Mouse (Mus musculus): ENCODE measurements at regions not wholly inside any gene's neighbourhood (a gene's known extent, or its start where the extent isn't known, plus 50 kb on each side); places are given as distances from the start of the nearest gene placed in this dataset.
"Not testable (repeated sequence)": the region's sequence is repeated elsewhere in the genome, so short reads cannot be mapped to it uniquely, and the experiment has no call there.

GRCm38 (mm10) chr16:57928301-57928700 lies 173.8 kb upstream of the Col8a1 start:
- H3K9ac ChIP-seq: no peak overlapping the region
- H3K4me3 ChIP-seq: no peak overlapping the region
- WGBS: 62% methylated on average over 4 of the region's 4 CpGs
- H3K27ac ChIP-seq: no peak overlapping the region
- H3K36me3 ChIP-seq: no peaks in the 10 kb centered on the region
- no peaks in the 10 kb centered on the region for H3K9me3 ChIP-seq
- ATAC-seq (ENCODE audit: low FRiP score): no peak
- no peak overlapping the region for H3K4me2 ChIP-seq
- H3K27me3 ChIP-seq: no peaks in the 10 kb centered on the region
- H3K4me1 ChIP-seq (replicated peaks): no peaks in the 10 kb centered on the region; the same call in 1 of the 2 replicates

GRCm38 (mm10) chr16:57929151-57929764 lies 174.7 kb upstream of the Col8a1 start:
- H3K9me3 ChIP-seq: no peaks in the 10 kb centered on the region
- 79% methylated on average over 12 of the region's 12 CpGs for WGBS
- no peak overlapping the region for H3K4me2 ChIP-seq
- ATAC-seq (ENCODE audit: low FRiP score): no peak
- no peak overlapping the region for H3K9ac ChIP-seq
- H3K4me1 ChIP-seq (replicated peaks): no peaks in the 10 kb centered on the region; the same call in 1 of the 2 replicates
- no peaks in the 10 kb centered on the region for H3K27me3 ChIP-seq
- H3K36me3 ChIP-seq: no peaks in the 10 kb centered on the region
- H3K27ac ChIP-seq: no peak overlapping the region
- H3K4me3 ChIP-seq: no peak overlapping the region

DNA sequence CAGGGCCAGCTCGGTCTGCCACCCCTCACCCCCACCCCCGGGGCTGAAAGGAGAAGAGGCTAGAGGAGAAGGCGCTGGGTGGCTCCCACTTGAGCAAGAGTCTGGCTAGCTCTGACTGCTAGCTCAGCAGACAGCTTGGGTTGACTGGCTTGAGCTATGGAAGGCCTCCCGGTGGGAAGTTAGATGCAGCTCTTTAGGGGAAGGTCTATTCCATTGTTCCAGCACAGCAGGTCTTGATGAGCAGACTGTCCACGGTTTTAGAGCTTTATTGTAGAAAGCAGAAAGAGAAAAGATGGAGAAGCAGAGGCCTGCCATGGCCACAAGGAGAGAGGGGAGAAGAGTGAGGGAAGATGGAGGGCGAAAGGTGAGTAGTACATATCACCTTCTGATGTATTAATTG lies 190.9 kb upstream of the Col8a1 start:
- WGBS: 24% methylated on average over 6 of the region's 6 CpGs
- Histone ChIP-seq H3K36me3 (no peaks in the 10 kb centered on the region), H3K9ac (no peak overlapping the region), H3K4me2 (no peak overlapping the region), H3K4me3 (no peak overlapping the region), H3K27me3 (no peaks in the 10 kb centered on the region), H3K27ac (no peak overlapping the region), H3K4me1 (replicated peaks) (no peaks in the 10 kb centered on the region), H3K9me3 (no peaks in the 10 kb centered on the region)
- no peak for ATAC-seq (ENCODE audit: low FRiP score)

- H3K4me2 ChIP-seq: no peak overlapping the region
- no peaks in the 10 kb centered on the region for H3K9me3 ChIP-seq
- H3K27ac ChIP-seq: no peak overlapping the region
- no peak for ATAC-seq (ENCODE audit: low FRiP score)
- H3K36me3 ChIP-seq: no peaks in the 10 kb centered on the region
- 41% methylated on average over 3 of the region's 3 CpGs for WGBS
- H3K9ac ChIP-seq: no peak overlapping the region
- H3K4me1 ChIP-seq (replicated peaks): no peaks in the 10 kb centered on the region
- no peak overlapping the region for H3K4me3 ChIP-seq
- no peaks in the 10 kb centered on the region for H3K27me3 ChIP-seq
Measured at GRCm38 (mm10) chr16:57947309-57947708, 192.8 kb upstream of the Col8a1 start.

- Histone ChIP-seq H3K9me3 (no peaks in the 10 kb centered on the region), H3K4me1 (replicated peaks) (no peaks in the 10 kb centered on the region), H3K27ac (no peak overlapping the region), H3K27me3 (no peaks in the 10 kb centered on the region), H3K4me3 (no peak overlapping the region), H3K9ac (no peak overlapping the region), H3K4me2 (no peak overlapping the region), H3K36me3 (no peaks in the 10 kb centered on the region)
- WGBS: 88% methylated on average over 3 of the region's 3 CpGs
- ATAC-seq (ENCODE audit: low FRiP score): no peak
Measured at GRCm38 (mm10) chr16:57949680-57950079, 195.1 kb upstream of the Col8a1 start.

DNA sequence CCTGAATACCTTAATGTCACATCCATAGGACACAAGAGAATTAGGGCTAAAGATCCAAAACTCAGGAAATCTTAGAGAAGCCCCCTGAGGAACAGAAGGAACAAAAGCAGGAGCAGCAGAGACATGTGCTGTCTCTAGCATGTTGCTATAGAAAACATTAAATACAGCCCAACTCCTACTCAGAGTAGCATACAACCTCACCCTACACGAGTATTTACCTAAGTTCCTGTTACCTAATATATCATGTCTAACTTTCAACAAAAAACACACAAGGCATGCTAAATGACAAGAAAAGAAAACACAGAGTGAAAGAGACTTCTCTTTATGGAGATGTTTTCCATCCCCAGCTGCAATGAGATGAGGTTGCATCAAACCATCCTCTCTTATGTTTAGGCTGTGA lies 216.4 kb upstream of the Col8a1 start:
- no peak overlapping the region for H3K27ac ChIP-seq
- no peak overlapping the region for H3K4me2 ChIP-seq
- no peaks in the 10 kb centered on the region for H3K27me3 ChIP-seq
- no peak overlapping the region for H3K9ac ChIP-seq
- no peaks in the 10 kb centered on the region for H3K36me3 ChIP-seq
- 64% methylated on average over 1 of the region's 1 CpGs for WGBS
- ATAC-seq (ENCODE audit: low FRiP score): no peak
- H3K9me3 ChIP-seq: no peaks in the 10 kb centered on the region
- no peaks in the 10 kb centered on the region for H3K4me1 ChIP-seq (replicated peaks)
- H3K4me3 ChIP-seq: no peak overlapping the region

GRCm38 (mm10) chr16:57984111-57984510 lies 229.6 kb upstream of the Col8a1 start:
- Histone ChIP-seq H3K36me3 (no peaks in the 10 kb centered on the region), H3K27me3 (no peaks in the 10 kb centered on the region), H3K4me1 (replicated peaks) (no peaks in the 10 kb centered on the region), H3K27ac (no peak overlapping the region), H3K9me3 (no peaks in the 10 kb centered on the region), H3K4me3 (no peak overlapping the region), H3K9ac (no peak overlapping the region), H3K4me2 (no peak overlapping the region)
- 69% methylated on average over 5 of the region's 5 CpGs for WGBS
- ATAC-seq (ENCODE audit: low FRiP score): no peak

DNA sequence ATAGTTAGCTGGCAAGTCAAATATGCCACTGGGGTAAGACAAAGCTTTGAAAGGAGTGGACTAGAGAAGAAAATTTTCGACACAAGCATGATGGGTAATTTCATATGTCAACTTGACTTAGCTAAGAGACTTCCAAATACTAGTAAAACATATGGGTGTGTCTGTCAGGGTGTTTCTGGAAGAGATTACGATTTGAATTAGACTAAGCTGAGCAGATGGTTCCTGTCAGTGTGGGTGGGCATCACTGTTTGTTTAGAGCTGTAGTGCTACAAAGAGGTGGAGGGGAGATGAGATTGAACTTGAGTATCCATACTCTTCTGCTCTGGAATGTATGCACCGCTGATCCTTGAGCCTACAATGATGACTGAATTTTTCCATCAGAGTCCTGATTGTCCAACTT lies 251.2 kb upstream of the Col8a1 start:
- H3K36me3 ChIP-seq: no peaks in the 10 kb centered on the region
- no peak overlapping the region for H3K9ac ChIP-seq
- no peak overlapping the region for H3K4me2 ChIP-seq
- H3K9me3 ChIP-seq: no peaks in the 10 kb centered on the region
- WGBS: 96% methylated on average over 3 of the region's 3 CpGs
- H3K27ac ChIP-seq: no peak overlapping the region
- no peak overlapping the region for H3K4me3 ChIP-seq
- ATAC-seq (ENCODE audit: low FRiP score): no peak
- no peaks in the 10 kb centered on the region for H3K27me3 ChIP-seq
- no peaks in the 10 kb centered on the region for H3K4me1 ChIP-seq (replicated peaks)

DNA sequence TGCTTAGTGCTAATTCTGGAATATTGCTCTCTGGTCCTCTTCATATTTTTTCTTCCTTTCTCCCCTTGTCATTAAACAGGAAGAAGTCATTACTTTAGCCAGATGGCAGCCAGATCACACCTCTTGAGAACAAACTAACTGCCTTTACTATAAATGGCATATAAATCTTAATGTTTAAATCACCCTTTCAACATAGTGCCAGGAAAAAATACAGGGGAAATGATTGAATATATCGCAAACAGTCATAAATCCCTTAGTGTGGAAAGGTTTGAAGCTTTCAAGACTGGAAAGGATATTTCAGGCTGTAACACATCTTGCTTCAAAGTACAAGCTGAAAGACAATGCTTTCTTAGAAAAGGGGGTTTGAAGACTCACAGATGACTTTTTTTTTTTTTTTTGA lies 259.0 kb upstream of the Col8a1 start:
- Histone ChIP-seq H3K4me1 (replicated peaks) (no peaks in the 10 kb centered on the region), H3K36me3 (no peaks in the 10 kb centered on the region), H3K27me3 (no peaks in the 10 kb centered on the region), H3K9me3 (no peaks in the 10 kb centered on the region), H3K4me2 (no peak overlapping the region), H3K27ac (no peak overlapping the region), H3K9ac (no peak overlapping the region), H3K4me3 (no peak overlapping the region)
- no peak for ATAC-seq (ENCODE audit: low FRiP score)
- WGBS: 90% methylated on average over 1 of the region's 1 CpGs

GRCm38 (mm10) chr16:58027525-58027924 lies 273.0 kb upstream of the Col8a1 start:
- no peaks in the 10 kb centered on the region for H3K4me1 ChIP-seq (replicated peaks)
- no peaks in the 10 kb centered on the region for H3K27me3 ChIP-seq
- no peak overlapping the region for H3K4me3 ChIP-seq
- H3K4me2 ChIP-seq: no peak overlapping the region
- no peak for ATAC-seq (ENCODE audit: low FRiP score)
- no peaks in the 10 kb centered on the region for H3K9me3 ChIP-seq
- H3K9ac ChIP-seq: no peak overlapping the region
- no peaks in the 10 kb centered on the region for H3K36me3 ChIP-seq
- H3K27ac ChIP-seq: no peak overlapping the region
- WGBS: 85% methylated on average over 2 of the region's 2 CpGs

DNA sequence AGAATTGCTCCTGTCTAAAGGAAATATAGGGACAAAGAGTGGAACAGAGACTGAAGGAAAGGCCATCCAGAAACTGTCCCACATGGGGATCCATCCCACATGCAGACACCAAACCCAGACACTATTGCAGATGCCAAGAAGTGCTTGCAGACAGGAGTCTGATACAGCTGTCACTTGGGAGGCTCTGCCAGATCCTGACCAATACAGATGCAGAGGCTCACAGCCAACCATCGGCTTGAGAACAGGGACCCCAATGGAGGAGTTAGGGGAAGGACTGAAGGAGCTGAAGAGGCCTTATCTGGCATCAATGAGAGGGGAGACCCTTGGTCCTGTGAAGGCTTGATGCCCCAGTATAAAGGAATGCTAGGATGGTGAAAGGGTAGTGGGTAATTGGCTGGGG lies 274.0 kb upstream of the Col8a1 start:
- not testable (repeated sequence) for H3K4me3 ChIP-seq; H3K36me3 ChIP-seq; H3K4me2 ChIP-seq; H3K9me3 ChIP-seq; H3K4me1 ChIP-seq (replicated peaks); H3K9ac ChIP-seq; H3K27me3 ChIP-seq; H3K27ac ChIP-seq; ATAC-seq (ENCODE audit: low FRiP score)
- 77% methylated on average over 1 of the region's 1 CpGs for WGBS

DNA sequence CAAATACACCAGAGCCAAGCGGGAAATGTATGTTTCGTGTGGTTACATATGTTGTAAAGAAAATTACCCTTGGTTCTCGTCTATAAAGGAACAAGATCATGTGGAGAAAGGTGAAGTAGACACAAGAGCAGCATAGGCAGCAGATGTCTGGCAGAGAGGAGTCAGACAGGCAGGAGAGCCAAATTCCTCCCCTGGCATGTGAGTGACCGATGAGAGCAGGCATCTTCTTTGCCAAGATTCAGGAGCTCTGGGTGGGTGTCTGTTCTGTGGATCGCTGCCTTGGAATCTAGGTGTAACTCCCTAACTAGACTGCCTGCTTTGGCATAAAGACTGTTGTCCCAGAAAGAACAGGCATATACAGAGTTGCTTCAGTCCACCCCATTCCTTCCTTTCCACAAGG lies 275.1 kb upstream of the Col8a1 start:
- ATAC-seq (ENCODE audit: low FRiP score): no peak
- no peak overlapping the region for H3K9ac ChIP-seq

DNA sequence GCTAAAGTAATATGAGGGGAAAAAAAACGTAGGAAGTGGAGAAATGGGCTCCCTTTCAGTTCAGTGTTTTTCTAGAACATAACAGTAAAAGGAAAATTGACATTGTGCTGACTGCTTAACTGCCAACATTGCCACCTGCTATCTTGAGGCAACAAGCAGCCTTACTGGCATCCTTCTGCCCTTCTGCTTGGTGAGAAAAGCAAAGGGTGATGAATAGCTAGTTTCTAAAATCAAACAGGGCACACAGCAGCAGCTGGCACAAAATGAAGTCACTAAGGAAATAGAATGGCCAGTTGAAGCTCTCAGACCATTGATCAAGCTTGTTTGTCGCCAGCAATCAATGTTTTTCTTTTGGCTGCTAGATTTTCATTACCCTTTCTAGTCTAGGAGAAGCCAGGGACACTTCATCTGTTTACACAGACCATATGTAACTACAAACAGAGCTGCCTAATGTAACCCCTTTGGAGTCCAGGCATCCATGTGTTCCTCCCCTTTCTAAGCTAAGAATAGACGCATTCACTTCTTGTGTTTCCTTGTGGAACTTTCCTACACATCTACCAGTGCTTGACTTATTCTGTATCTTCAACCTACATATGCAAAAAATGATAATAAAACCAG lies 314.2 kb upstream of the Col8a1 start:
- Histone ChIP-seq H3K4me3 (no peak overlapping the region), H3K27ac (no peak overlapping the region), H3K4me1 (replicated peaks) (no peaks in the 10 kb centered on the region), H3K9me3 (no peaks in the 10 kb centered on the region), H3K9ac (no peak overlapping the region), H3K4me2 (no peak overlapping the region), H3K36me3 (no peaks in the 10 kb centered on the region), H3K27me3 (no peaks in the 10 kb centered on the region)
- WGBS: 69% methylated on average over 3 of the region's 3 CpGs
- ATAC-seq (ENCODE audit: low FRiP score): no peak

More for the DNA sequence above, 275.1 kb upstream of the Col8a1 start:
- Histone ChIP-seq H3K4me3 (no peak overlapping the region), H3K9me3 (no peaks in the 10 kb centered on the region), H3K4me1 (replicated peaks) (no peaks in the 10 kb centered on the region), H3K27me3 (no peaks in the 10 kb centered on the region), H3K27ac (no peak overlapping the region), H3K4me2 (no peak overlapping the region), H3K36me3 (no peaks in the 10 kb centered on the region)
- 87% methylated on average over 5 of the region's 5 CpGs for WGBS

All from hindbrain, embryonic 13.5 days (tissue).